Mouse (Mus musculus) midbrain, embryonic 12.5 days (tissue): ENCODE data around the gene Cdk12. TPM values are rescaled to one million over a fixed set of nuclear protein-coding genes. Genes with fewer than 3 reads are reported as not detected.

Experiments used
- ATAC-seq: fragments of 200-750 bp; cut with Nextera tagmentation; 2 replicates; pipeline ENCODE4 v1.8.0; 2017; ENCODE audit warnings: low read depth, moderate TSS enrichment, moderate library complexity; ENCODE audit not compliant: low FRiP score
- H3K27ac ChIP-seq: fragments of 300-500 bp; sonication (generic); replicated peaks from 2 replicates; pipeline ENCODE4 v1.5.1; 2016; ENCODE audit warnings: mild to moderate bottlenecking
- H3K27me3 ChIP-seq: fragments of 300-500 bp; sonication (generic); 2 replicates; pipeline ENCODE4 v1.6.1; 2016; ENCODE audit warnings: mild to moderate bottlenecking
- H3K36me3 ChIP-seq: fragments of 300-500 bp; sonication (generic); 2 replicates; pipeline ENCODE4 v1.6.1; 2016
- H3K4me1 ChIP-seq: fragments of 300-500 bp; sonication (generic); 2 replicates; pipeline ENCODE4 v1.6.1; 2016
- H3K4me2 ChIP-seq: fragments of 300-500 bp; sonication (generic); replicated peaks from 2 replicates; pipeline ENCODE4 v1.6.1; 2016; ENCODE audit warnings: mild to moderate bottlenecking, moderate library complexity
- H3K4me3 ChIP-seq: fragments of 300-500 bp; sonication (generic); 2 replicates; pipeline ENCODE4 v1.5.1; 2016; ENCODE audit warnings: mild to moderate bottlenecking
- H3K9ac ChIP-seq: fragments of 300-500 bp; sonication (generic); replicated peaks from 2 replicates; pipeline ENCODE4 v1.6.1; 2016; ENCODE audit warnings: mild to moderate bottlenecking, moderate library complexity
- H3K9me3 ChIP-seq: fragments of 300-500 bp; sonication (generic); 2 replicates; pipeline ENCODE4 v1.6.1; 2016; ENCODE audit warnings: mild to moderate bottlenecking
- WGBS: fragments of 180-500 bp; shearing (Covaris S2); methylation state at CpG from one replicate; pipeline ENCODE4 v1.1.7; 2016; 5-methylcytosine and 5-hydroxymethylcytosine counted together
- polyA plus RNA-seq: library from polyadenylated mRNA; unstranded; fragments of >200 nt; fragmentation: Nextera tagmentation; extraction: Ambion mirVana; gene quantifications from 2 replicates; pipeline ENCODE4 v1.2.1, GENCODE M21; 2016

The Cdk12 gene
- polyA plus RNA-seq, 1 experiment from 2014 or later = 14.1 TPM

GRCm38 (mm10) chr11:98294188-98295012, 91.5 kb downstream of the Cdk12 start:
- Histone ChIP-seq H3K36me3 (no peaks in the 10 kb centered on the region), H3K9ac (peak overlapping the region; percentile 79), H3K4me3 (peak overlapping the region; percentile 66), H3K4me2 (peak overlapping the region; percentile 98), H3K4me1 (peaks cover 49% of the 10 kb centered on the region), H3K27ac (peak overlapping the region; percentile 43; the same call in 1 of the 2 replicates), H3K27me3 (peaks cover 39% of the 10 kb centered on the region), H3K9me3 (no peaks in the 10 kb centered on the region)
- WGBS = 1% methylated on average over 58 of the region's 58 CpGs
- peak; percentile 80 for ATAC-seq

GRCm38 (mm10) chr11:98295013-98295585, 92.2 kb downstream of the Cdk12 start:
- peak overlapping the region; percentile 79 for H3K9ac ChIP-seq
- H3K4me2 ChIP-seq = peak overlapping the region; percentile 98
- WGBS = 4% methylated on average over 9 of the region's 9 CpGs
- ATAC-seq = peak; percentile 33; the same call in 1 of the 2 replicates
- H3K4me3 ChIP-seq = peak overlapping the region; percentile 66
- 0 out of 2 replicates have a peak overlapping the region, but pooled peaks have one; percentile 43 for H3K27ac ChIP-seq
- H3K27me3 ChIP-seq = peaks cover 44% of the 10 kb centered on the region
- peaks cover 43% of the 10 kb centered on the region for H3K4me1 ChIP-seq
- H3K9me3 ChIP-seq = no peaks in the 10 kb centered on the region
- H3K36me3 ChIP-seq = no peaks in the 10 kb centered on the region

- no peak for ATAC-seq
Measured at GRCm38 (mm10) chr11:98296277-98296676, 93.4 kb downstream of the Cdk12 start.

GRCm38 (mm10) chr11:98296916-98297315, 94.1 kb downstream of the Cdk12 start:
- Histone ChIP-seq H3K27me3 (peaks cover 50% of the 10 kb centered on the region), H3K4me1 (peaks cover 40% of the 10 kb centered on the region), H3K9me3 (no peaks in the 10 kb centered on the region), H3K4me3 (no peak overlapping the region), H3K9ac (no peak overlapping the region), H3K36me3 (no peaks in the 10 kb centered on the region), H3K4me2 (no peak overlapping the region), H3K27ac (no peak overlapping the region)
- ATAC-seq = no peak
- 71% methylated on average over 2 of the region's 2 CpGs for WGBS

More at GRCm38 (mm10) chr11:98296277-98296676, 93.4 kb downstream of the Cdk12 start:
- Histone ChIP-seq H3K4me1 (peaks cover 40% of the 10 kb centered on the region), H3K36me3 (no peaks in the 10 kb centered on the region), H3K27ac (no peak overlapping the region), H3K9me3 (no peaks in the 10 kb centered on the region), H3K4me2 (no peak overlapping the region), H3K27me3 (peaks cover 47% of the 10 kb centered on the region), H3K9ac (no peak overlapping the region), H3K4me3 (no peak overlapping the region)
- WGBS = 3% methylated on average over 5 of the region's 5 CpGs

- H3K27ac ChIP-seq = no peak overlapping the region
- H3K4me3 ChIP-seq = no peak overlapping the region
- no peak overlapping the region for H3K4me2 ChIP-seq
- ATAC-seq = no peak
- no peak overlapping the region for H3K9ac ChIP-seq
- H3K27me3 ChIP-seq = peaks cover 55% of the 10 kb centered on the region
- H3K9me3 ChIP-seq = no peaks in the 10 kb centered on the region
- 19% methylated on average over 7 of the region's 7 CpGs for WGBS
- no peaks in the 10 kb centered on the region for H3K36me3 ChIP-seq
- H3K4me1 ChIP-seq = peaks cover 40% of the 10 kb centered on the region
Measured at GRCm38 (mm10) chr11:98297778-98298177, 94.9 kb downstream of the Cdk12 start.

- no peaks in the 10 kb centered on the region for H3K36me3 ChIP-seq
- H3K9ac ChIP-seq = no peak overlapping the region
- no peak overlapping the region for H3K27ac ChIP-seq
- H3K4me2 ChIP-seq = peak overlapping the region; percentile 25
- H3K27me3 ChIP-seq = peaks cover 55% of the 10 kb centered on the region
- ATAC-seq = no peak
- H3K4me1 ChIP-seq = peaks cover 40% of the 10 kb centered on the region
- no peak overlapping the region for H3K4me3 ChIP-seq
- 4% methylated on average over 10 of the region's 10 CpGs for WGBS
- no peaks in the 10 kb centered on the region for H3K9me3 ChIP-seq
Measured at GRCm38 (mm10) chr11:98298484-98299205, 95.8 kb downstream of the Cdk12 start.

GRCm38 (mm10) chr11:98313790-98314323, 111.0 kb downstream of the Cdk12 start:
- no peak overlapping the region for H3K9ac ChIP-seq

GRCm38 (mm10) chr11:98317479-98317878, 114.6 kb downstream of the Cdk12 start:
- no peak for ATAC-seq
- no peak overlapping the region for H3K27ac ChIP-seq
- H3K9ac ChIP-seq = no peak overlapping the region
- peaks cover 98% of the 10 kb centered on the region for H3K27me3 ChIP-seq
- 0 out of 2 replicates have a peak, but pooled peaks cover 7% of the 10 kb centered on the region for H3K4me1 ChIP-seq
- no peaks in the 10 kb centered on the region for H3K36me3 ChIP-seq
- no peak overlapping the region for H3K4me3 ChIP-seq
- no peaks in the 10 kb centered on the region for H3K9me3 ChIP-seq
- 3% methylated on average over 7 of the region's 7 CpGs for WGBS
- no peak overlapping the region for H3K4me2 ChIP-seq

More at GRCm38 (mm10) chr11:98313790-98314323, 111.0 kb downstream of the Cdk12 start:
- Histone ChIP-seq H3K9me3 (no peaks in the 10 kb centered on the region), H3K4me3 (no peak overlapping the region), H3K27ac (no peak overlapping the region), H3K27me3 (peaks cover 94% of the 10 kb centered on the region), H3K36me3 (no peaks in the 10 kb centered on the region), H3K4me1 (0 out of 2 replicates have a peak, but pooled peaks cover 3% of the 10 kb centered on the region), H3K4me2 (peak overlapping the region; percentile 17; the same call in 1 of the 2 replicates)
- WGBS = 2% methylated on average over 26 of the region's 26 CpGs
- no peak for ATAC-seq

GRCm38 (mm10) chr11:98318421-98319116, 115.7 kb downstream of the Cdk12 start:
- Histone ChIP-seq H3K4me1 (0 out of 2 replicates have a peak, but pooled peaks cover 7% of the 10 kb centered on the region), H3K36me3 (no peaks in the 10 kb centered on the region), H3K4me3 (no peak overlapping the region), H3K4me2 (no peak overlapping the region), H3K27ac (no peak overlapping the region), H3K27me3 (peaks cover 100% of the 10 kb centered on the region), H3K9me3 (no peaks in the 10 kb centered on the region), H3K9ac (no peak overlapping the region)
- no peak for ATAC-seq
- 2% methylated on average over 14 of the region's 14 CpGs for WGBS

GRCm38 (mm10) chr11:98319120-98319519, 116.3 kb downstream of the Cdk12 start:
- Histone ChIP-seq H3K27ac (no peak overlapping the region), H3K4me1 (0 out of 2 replicates have a peak, but pooled peaks cover 4% of the 10 kb centered on the region), H3K27me3 (peaks cover 100% of the 10 kb centered on the region), H3K4me2 (no peak overlapping the region), H3K36me3 (no peaks in the 10 kb centered on the region), H3K9ac (no peak overlapping the region), H3K9me3 (no peaks in the 10 kb centered on the region), H3K4me3 (no peak overlapping the region)
- WGBS = 1% methylated on average over 15 of the region's 15 CpGs
- ATAC-seq = no peak

- peaks cover 100% of the 10 kb centered on the region for H3K27me3 ChIP-seq
- no peak overlapping the region for H3K4me3 ChIP-seq
- no peaks in the 10 kb centered on the region for H3K9me3 ChIP-seq
- H3K4me2 ChIP-seq = no peak overlapping the region
- 18% methylated on average over 4 of the region's 4 CpGs for WGBS
- ATAC-seq = no peak
- H3K9ac ChIP-seq = no peak overlapping the region
- no peak overlapping the region for H3K27ac ChIP-seq
- 0 out of 2 replicates have a peak, but pooled peaks cover 4% of the 10 kb centered on the region for H3K4me1 ChIP-seq
- H3K36me3 ChIP-seq = no peaks in the 10 kb centered on the region
Measured at GRCm38 (mm10) chr11:98319544-98319943, 116.7 kb downstream of the Cdk12 start.
